Mouse (Mus musculus) small intestine, adult 2 months (tissue): ENCODE data around the gene Mrvi1.

Source experiments
- CTCF ChIP-seq: fragments of 200-500 bp; IDR thresholded peaks from 2 replicates; pipeline ENCODE4 v1.5.1; 2012; ENCODE audit warnings: low read depth, mild to moderate bottlenecking, control low read depth, inconsistent platforms, low read length, moderate library complexity, mixed read lengths; ENCODE audit not compliant: insufficient replicate concordance, insufficient read length; ENCODE audit errors: extremely low read depth
- POLR2A ChIP-seq: fragments of 200-500 bp; IDR thresholded peaks from 2 replicates; pipeline ENCODE4 v1.6.1; 2012; ENCODE audit warnings: low read depth, mild to moderate bottlenecking, control low read depth, inconsistent platforms, low read length, moderate library complexity

GRCm38 (mm10) chr7:110866021-110866420 lies 116.2 kb downstream of the Mrvi1 start:
- TF ChIP-seq POLR2A = no peak
- TF ChIP-seq CTCF = no peak
